Mouse (Mus musculus): ENCODE data around the gene Cic.
A peak's percentile ranks its signal among the peaks of the same experiment; 100 is the strongest.

Gene Cic

DNA sequence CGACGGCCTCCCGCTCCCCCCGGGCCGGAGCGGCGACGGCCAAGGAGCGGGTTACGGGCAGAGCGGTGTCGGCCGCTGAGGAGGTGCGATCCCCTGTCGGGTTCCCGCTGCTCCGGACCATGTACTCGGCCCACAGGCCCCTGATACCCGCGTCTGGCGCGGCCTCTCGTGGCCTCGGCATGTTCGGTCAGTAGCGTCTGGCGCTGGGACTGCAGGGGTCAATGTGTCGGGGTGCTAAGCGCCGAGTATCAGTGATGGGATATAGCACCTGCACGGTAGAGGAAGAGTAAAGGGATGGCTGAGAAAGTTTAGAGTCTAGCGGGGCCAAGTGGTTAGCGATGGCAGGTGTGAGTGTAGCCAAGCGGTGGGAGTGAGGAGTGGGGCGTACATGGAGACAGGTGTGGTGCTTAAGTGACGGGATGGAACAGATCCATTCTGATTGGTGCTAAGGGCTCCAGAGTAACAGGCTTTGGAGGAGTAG, 15.3 kb downstream of the Cic start:
- DNase-seq (ENCODE audit: low read depth, low spot score): no peak

GRCm38 (mm10) chr7:25283637-25284036, 16.1 kb downstream of the Cic start:
- DNase-seq (ENCODE audit: low read depth, low spot score): no peak

DNA sequence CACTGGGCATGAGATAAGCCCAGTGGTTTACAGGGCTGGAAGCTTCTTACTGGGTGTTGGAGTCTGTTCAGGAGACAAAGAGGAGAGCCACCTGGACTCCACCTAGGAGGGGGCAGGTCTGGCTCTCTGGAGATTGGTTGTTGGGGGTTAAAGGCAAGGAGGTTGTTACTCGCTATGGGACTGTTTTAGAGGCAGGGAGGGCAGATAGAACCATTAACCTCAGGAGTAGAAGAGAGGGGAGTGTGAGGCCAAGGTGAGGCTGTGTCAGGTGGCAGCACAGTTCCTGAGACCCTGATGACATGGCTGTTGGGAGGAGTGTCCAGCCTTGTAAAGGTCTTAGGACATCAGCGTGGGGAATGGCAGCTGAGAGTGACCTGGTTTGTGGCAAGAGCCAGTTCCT, 16.7 kb downstream of the Cic start:
- no peak for DNase-seq (ENCODE audit: low read depth, low spot score)

GRCm38 (mm10) chr7:25284766-25285165, 17.3 kb downstream of the Cic start:
- no peak for DNase-seq (ENCODE audit: low read depth, low spot score)

- no peak for DNase-seq (ENCODE audit: low read depth, low spot score)
Measured at GRCm38 (mm10) chr7:25285511-25286238, 18.2 kb downstream of the Cic start.

DNA sequence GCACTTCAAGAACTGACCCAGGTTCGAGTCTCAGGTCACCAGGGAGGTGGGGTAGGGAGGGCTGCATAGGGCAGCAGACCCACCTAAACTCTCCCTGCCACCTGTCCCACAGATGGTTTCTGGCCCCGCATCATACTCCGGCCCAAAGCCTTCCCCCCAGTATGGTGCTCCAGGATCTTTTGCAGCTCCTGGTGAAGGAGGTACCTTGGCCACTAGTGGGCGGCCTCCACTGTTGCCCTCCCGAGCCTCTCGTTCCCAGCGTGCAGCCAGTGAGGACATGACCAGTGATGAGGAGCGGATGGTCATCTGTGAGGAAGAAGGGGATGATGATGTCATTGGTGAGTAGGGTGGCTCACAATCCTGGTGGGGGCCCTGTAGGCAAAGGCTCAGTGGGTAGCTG, 19.5 kb downstream of the Cic start:
- no peak for DNase-seq (ENCODE audit: low read depth, low spot score)

- no peak for DNase-seq (ENCODE audit: low read depth, low spot score)
Measured at GRCm38 (mm10) chr7:25288011-25288410, 20.5 kb downstream of the Cic start.

- no peak for DNase-seq (ENCODE audit: low read depth, low spot score)
Measured at GRCm38 (mm10) chr7:25288721-25289120, 21.2 kb downstream of the Cic start.

DNA sequence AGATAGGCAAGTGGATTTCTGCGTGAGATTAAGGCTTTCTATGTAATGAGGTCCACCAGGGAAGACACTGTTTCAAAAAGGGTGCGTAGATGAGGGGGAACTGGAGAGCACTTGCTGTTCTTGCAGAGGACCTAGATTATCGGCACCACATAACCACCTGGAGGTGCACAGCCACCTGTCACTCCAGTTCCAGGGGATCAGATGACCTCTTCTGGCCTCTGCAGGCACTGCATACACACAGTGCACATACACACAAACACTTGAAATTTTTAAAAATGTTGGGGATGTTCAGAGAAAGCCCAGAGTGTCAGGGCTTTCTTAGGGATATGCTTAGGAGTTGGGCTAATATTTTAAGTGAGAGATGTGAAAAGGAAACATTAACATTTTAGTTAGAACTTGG, 22.4 kb downstream of the Cic start:
- no peak for DNase-seq (ENCODE audit: low read depth, low spot score)

- DNase-seq (ENCODE audit: low read depth, low spot score): no peak
Measured at GRCm38 (mm10) chr7:25290463-25290862, 23.0 kb downstream of the Cic start.

DNA sequence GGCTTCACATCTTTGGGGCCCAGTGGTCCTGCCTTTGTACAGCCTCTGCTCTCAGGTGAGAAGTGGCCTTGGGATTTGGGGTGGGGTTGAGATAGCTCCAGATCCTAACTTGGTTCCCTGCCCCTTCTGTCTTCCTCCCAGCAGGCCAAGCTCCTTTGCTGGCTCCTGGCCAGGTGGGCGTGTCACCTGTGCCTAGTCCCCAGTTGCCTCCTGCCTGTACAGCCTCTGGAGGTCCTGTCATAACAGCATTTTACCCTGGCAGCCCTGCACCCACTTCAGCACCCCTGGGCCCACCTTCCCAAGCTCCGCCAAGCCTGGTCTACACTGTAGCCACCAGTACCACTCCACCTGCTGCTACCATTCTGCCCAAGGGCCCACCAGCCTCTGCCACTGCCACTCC, 23.4 kb downstream of the Cic start:
- DNase-seq (ENCODE audit: low read depth, low spot score): no peak

DNA sequence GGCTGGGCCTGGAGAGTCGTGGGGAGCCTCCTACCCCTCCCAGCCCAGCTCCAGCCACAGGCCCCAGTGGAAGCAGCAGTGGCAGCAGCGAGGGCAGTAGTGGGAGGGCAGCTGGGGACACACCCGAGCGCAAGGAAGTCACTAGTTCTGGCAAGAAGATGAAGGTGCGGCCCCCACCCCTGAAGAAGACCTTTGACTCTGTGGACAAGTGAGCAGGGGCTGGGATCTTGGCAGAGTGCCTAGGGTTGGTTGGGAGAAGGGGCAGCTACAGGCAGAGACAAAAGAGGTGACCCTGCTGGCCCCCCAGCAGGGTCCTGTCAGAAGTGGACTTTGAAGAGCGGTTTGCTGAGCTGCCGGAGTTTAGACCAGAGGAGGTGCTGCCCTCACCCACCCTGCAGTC, 24.6 kb downstream of the Cic start:
- no peak for DNase-seq (ENCODE audit: low read depth, low spot score)

DNA sequence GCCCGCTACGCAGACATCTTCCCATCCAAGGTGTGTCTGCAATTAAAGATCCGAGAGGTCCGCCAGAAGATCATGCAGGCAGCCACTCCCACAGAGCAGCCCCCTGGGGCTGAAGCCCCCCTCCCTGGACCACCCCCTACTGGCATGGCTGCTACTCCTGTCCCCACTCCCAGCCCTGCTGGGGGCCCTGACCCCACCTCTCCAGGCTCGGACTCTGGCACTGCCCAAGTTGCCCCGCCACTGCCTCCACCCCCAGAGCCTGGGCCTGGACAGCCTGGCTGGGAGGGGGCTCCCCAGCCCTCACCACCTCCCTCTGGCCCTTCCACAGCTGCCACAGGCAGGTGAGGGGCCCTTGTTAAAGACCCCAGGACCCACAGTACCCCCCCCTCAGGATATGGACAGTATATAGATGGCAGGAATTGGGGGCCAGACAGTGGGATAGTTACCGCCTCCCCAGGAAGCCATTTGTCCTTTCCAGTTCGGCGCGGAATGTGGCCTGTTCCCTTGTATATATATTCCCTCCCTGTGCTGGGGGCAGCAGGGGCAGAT, 25.8 kb downstream of the Cic start:
- DNase-seq (ENCODE audit: low read depth, low spot score): no peak

GRCm38 (mm10) chr7:25294495-25294894, 27.0 kb downstream of the Cic start:
- DNase-seq (ENCODE audit: low read depth, low spot score): no peak

DNA sequence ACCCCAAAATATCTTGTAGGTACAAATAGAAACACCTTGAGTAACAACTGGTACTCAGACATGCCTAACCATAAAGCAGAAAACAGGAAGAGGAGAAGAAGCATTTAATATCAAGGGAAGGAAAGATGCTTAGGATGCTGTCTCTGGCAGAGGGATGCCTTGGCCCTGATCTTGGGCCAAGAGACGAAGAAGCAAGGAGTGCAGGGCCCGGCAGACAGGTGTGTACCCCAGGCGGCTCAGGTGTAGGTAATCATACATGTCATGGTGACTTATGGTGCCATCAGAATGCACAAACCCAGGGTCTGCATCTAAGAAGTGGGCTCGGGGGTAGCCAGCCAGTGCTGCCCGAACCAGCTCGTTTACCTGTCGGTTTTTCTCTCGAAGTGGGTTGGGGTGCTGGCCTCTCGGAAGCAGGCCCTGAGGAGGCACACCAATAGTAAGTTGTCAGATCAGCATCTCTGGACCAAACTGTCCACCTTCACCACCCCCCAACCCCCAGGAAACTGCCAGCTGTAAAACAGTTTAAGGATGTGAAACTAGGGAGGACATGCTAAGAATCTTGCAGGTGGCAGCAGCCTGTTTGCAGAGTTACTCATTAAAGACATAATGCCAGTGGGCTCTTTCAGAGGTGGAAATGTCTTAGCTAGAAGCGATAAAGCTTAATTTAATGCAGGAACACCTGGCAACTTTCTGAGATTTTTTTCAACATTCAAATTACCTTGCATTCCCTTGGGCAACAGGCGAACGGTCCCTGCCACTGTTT, 27.6 kb downstream of the Cic start:
- no peak for DNase-seq (ENCODE audit: low read depth, low spot score)

GRCm38 (mm10) chr7:25296945-25297453, 29.5 kb downstream of the Cic start:
- no peak for DNase-seq (ENCODE audit: low read depth, low spot score)

GRCm38 (mm10) chr7:25297454-25298325, 30.2 kb downstream of the Cic start, which contains the start of gene Pafah1b3:
Pafah1b3 (minus strand) TSS chr7:25297986.
- peak; percentile 96 for DNase-seq (ENCODE audit: low read depth, low spot score)

DNA sequence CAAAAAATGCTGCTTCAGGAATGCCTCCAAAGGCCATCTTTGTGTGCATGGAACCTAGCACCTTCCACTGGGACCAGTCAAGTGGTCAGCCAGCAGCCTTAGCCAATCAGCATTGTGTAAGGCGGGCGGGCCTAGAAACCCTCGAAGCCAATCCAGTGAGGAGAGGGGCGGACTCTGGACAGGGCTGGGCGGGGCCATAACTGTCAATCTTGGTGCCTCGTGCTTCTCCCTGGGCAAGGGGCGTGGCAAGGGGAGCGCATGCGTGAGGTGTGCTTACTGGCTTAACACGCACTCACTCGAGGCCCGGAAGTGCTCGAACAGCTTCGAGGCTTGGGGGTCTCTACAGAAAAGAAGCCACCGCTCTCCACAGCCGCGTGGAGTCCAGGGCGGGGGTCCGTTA, 33.6 kb downstream of the Cic start, which contains the start of gene Prr19:
Prr19 (plus strand) TSS at position 349 of the 400 bp plus-strand sequence.
- no peak for DNase-seq (ENCODE audit: low read depth, low spot score)

- no peak for DNase-seq (ENCODE audit: low read depth, low spot score)
Measured at GRCm38 (mm10) chr7:25303003-25303684, 35.6 kb downstream of the Cic start.

GRCm38 (mm10) chr7:25303685-25304006, 36.1 kb downstream of the Cic start:
- DNase-seq (ENCODE audit: low read depth, low spot score): no peak

GRCm38 (mm10) chr7:25305481-25305880, 38.0 kb downstream of the Cic start:
- no peak for DNase-seq (ENCODE audit: low read depth, low spot score)

All from forelimb bud, embryonic 11.5 days (tissue).